Mouse (Mus musculus) c-Kit-positive CD71-negative TER-119-negative erythroid progenitor cells, embryonic 14.5 days (primary cell): ENCODE data around the gene Scaf8.

Source experiments
- DNase-seq: peaks from one replicate; pipeline ENCODE4 v3.0.0-alpha.2; 2013; ENCODE audit warnings: low read depth

The Scaf8 gene

DNA sequence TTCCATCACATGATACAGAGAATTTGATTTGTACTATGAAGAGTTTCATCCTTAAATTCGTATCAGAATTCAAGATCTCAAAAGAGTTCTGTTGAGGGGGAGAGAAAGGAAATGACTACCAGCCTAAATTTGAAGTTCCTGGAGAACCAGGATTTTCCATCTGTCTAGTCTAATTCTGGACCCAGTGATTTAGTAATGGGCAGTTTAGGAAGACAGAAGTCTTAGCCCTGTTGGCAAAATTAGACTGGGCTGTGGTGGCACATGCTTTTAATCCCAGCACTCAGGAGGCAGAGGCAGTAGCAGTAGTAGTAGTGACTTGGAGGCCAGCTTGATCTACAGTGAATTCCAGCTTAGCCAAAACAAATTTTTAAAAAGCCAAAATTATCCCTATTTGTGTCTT, 93.7 kb downstream of the Scaf8 start:
- DNase-seq = no peak

DNA sequence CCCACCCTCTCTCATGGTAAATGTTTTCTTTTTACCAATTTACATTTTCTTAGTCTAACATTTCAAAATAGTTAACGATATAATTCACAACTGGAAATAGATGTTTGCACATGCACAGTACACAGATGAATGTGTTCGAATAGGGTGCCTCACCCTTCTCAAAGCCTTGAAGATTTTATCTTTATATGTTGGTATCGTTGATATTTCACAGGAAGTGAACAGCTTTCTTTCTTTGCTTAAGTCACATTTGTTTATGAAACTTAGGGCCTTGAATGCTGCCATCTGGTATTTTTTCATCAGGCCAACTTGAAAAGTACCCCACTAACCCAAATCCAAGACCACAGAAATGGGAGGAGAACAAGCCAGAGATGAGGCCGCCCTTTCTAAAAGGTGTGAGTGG, 94.8 kb downstream of the Scaf8 start:
- no peak for DNase-seq

DNA sequence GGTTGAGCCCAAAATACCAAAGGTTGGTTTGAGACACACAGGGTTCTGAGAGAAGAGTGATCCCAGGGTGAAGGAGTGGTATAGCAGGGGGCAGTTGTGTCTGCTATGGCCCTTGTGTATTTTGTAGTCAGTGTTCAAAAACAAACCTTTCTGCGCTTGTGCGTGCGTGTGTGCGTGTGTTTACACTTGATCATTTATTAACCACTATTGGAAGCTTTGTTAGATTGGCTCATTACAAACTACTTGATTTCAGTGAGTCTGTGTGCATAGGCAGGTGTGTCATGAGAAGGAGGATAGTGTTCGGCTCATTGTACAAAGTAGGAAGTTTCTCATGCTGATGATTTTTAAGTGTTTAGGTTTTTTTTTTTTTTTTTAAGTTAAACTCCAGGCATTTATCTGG, 95.4 kb downstream of the Scaf8 start:
- DNase-seq = no peak

DNA sequence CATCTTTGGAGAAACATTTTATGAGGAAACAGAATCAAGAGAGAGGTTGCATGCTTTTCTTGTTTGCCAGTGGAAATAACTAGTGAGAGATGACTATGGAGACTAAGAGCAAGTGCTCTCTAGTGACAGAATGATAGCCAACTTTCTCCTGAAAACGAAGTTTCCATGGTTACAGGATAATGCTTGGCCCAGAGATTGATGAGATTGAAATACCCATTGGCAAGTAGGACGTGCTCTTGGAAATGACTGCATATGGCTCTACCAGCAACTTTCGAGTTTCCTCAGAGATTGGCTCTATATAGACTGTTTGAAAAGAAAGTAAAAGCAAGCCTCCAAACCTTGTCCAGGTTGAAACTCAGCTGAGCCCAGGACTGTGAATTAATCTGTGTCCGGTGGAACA, 97.3 kb downstream of the Scaf8 start:
- DNase-seq = no peak

DNA sequence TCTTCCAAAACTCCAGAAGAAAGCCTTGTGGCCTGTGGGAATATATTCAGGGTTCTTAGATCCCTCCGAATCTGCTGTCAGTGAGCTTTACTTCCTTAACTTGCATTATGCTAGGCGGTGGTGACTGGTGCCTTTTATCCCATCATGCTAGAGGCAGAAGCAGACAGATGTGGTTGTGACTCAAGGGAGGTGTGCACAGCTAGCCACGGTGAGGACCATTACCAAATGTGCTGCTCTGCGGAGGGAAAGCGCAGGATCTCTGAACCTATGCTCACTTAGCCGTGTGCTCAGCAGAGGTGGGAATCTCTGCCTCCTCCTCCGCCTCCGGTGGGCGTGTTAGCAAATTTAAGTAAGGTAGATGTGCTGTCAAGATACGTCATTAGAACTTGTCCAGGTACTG, 98.1 kb downstream of the Scaf8 start:
- no peak for DNase-seq

DNA sequence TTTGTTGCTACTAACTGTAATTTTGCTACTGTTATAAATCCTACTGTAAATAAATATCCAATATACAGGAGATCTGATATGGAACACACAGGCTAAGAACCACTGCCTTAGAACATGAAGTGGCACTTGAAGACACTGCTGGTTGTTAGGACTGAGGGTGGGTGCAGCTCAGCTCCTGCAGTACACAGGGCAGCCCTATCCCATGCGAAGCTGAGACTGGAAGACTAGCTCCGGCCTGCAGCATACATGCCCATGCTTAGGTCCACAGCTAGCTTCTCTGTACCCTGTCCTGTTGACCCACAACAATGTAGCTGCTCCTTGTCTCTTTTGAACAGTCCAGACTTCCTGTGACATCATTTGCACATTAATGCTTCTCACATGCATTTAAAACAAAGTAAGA, 100.1 kb downstream of the Scaf8 start:
- DNase-seq = no peak

DNA sequence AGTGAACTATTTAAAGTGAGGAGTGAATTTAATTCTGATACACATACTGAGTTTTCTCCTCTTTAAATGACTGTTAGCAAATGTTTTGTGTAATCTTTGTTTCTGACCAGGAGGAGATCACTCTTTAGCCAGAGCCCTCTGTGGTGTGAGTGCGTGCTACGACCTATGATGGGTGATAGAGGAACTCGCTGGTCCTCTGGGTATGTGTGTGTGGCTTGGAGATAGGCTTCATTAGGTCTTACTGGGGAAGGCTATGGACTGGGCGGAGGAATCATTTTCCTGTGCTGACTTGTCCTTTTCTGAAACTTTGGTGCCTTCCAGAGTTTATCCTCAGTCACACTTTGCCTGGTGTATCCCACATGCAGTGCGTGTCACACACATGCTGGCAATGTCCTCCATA, 102.3 kb downstream of the Scaf8 start:
- no peak for DNase-seq

DNA sequence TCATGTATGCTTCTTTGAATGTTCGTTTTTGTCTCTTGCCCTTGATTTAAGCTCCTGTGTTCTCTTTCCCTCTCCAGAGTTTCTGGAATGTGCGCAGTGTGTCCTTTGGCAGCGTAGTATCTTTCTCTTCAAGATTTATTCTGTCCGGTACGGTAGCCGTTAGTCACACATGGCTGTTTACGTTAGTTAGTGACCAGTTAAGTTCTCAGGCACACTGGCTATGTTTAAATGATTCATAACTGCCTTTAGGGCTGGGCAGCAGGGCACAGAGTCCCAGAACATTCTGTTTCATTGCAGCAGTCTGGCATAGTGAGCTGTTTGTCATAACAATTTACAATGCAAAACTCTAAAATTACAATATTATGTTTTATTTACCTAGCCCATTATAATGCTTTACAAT, 103.6 kb downstream of the Scaf8 start:
- no peak for DNase-seq

DNA sequence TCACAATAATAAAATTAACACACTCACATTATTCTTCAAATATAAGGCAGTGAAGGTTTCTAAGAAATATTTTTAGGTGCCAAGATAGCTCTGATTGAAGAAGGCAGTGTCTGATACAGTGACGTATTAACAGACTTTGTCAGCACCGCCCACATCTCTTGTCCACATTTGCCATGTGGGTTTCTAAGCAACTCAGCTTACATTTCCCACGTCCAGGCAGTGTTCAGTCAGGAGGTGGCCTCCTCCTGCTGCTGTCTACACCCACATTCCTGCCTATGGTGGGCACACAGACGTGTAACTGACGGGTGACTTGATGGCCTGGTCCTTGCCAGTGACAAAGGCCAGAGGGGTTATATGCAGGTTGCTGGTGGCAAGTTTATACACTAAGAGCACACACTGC, 104.1 kb downstream of the Scaf8 start:
- no peak for DNase-seq

DNA sequence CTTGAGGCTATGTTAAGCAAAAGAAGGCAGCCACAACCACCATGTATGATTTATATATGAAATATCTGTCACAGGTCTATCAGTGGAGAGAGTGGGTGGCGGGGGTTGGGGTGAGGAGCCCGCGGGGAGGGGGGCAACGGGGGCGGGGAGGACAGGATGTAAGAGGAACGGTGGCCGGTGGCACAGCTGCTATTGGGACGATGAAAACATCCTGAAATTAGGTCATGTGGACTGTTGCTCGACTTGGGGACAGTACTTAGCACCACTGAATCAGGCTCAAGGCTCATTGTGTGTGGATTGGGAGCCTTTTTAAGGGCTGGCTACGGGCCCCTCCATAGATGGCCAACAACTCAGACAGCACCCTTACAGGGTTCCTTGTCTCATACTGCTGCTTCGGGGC, 105.4 kb downstream of the Scaf8 start:
- no peak for DNase-seq

DNA sequence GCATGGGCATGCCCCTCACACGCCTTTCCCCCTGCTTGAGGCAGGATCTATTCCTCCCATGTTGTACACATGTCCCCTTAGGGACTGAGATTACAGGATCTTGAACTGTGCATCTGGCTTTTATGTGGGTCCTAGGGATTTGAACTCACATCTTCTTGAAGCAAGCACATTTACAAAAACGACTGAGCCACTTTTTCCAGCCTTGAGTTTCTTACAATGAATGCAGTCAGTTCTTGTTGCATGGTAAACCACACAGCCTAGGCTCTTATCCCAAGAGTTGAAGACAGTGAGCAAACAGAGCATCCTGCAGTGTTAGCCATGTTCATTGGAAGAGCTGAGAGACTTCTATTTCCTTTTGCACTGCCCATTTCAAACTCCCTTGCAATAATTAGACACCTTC, 108.3 kb downstream of the Scaf8 start:
- no peak for DNase-seq

DNA sequence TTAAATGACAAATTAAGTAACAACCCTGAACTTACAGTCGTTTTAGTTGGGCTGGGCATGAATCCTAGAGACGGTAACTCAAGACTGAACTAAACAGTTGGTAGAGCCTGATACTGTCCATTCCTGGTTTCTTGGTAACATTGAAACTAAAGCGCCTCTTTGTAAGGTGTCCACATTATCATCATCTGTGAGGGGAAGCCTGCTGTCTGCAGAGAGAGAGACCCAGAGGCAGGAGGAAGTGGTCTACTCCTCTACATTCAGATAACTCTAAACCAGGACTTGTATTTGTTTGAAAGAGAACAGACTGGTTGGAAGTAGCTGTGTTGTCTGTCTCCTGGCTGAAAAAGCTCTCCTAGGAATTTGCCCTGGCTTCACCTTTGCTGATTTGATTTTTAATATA, 108.9 kb downstream of the Scaf8 start:
- no peak for DNase-seq

DNA sequence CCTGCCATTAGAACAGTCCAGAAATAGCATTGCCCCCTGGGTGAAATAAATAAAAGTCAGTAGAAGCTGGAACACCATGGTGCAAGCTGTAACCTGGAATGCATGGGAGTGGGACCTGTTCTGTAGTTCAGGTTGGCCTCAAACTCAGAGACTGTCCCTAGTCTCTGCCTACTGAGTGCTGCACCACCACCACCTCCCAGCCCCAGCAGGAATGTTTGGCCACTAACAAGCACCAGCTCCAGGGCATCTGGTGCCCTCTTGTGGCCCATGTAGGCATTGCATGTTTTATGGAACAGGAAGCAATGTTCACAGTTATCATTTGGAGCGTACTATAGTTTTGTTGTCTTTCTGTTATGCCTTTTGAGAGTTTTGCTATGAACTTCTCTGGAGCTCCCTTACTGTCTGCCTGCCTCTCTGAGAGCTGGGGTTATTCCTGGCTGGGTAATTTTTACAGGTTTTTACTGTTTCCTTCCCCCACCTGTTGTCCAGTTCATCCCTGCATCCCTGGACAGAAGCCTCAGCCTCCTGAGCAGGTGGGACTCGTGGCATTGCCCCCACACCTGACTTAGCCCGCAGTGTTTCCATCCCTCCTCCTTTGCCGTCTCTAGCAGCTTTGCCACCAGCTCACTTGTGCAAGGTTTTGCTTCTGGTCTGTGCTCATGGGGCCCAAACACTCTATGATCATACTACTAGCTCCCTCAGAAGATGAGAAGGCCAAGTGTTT, 109.8 kb downstream of the Scaf8 start:
- peak; percentile 86 for DNase-seq

DNA sequence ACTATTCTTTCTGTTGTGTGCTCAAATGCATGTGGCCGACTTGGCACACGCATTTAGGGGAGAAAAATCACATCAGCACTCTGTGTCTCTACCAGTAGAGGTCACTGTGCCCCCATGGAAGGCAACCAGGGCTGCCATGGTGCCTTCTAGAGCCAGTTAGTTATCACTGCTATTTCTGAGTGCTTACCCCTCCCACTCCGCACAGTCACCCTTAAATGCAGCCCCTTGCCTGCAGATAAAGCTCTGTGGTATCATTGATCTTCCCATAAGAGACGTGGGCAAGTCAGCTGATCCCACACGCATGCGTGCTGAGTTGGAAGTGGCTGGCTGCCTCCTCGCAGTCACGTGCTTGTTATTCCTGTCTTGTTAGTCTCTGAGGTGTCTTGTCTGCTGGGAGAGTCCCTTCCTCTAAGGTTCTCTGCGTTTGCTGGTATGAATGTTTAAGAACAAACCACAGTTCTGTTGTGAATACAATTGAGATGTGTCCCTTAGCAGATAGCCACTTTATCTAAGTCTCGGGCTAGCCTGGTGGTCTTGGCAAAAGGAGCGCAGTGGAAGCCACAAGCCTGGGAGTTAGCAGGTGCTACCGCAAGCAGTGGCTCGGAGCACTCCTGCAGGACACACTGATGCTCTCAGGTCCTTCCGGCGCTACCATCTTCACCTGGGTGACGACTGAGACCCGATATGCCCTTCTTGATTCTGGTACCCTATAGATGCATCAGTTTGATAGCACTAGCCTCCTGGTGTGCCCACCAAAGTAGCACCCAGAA, 115.6 kb downstream of the Scaf8 start:
- DNase-seq = peak; percentile 47

DNA sequence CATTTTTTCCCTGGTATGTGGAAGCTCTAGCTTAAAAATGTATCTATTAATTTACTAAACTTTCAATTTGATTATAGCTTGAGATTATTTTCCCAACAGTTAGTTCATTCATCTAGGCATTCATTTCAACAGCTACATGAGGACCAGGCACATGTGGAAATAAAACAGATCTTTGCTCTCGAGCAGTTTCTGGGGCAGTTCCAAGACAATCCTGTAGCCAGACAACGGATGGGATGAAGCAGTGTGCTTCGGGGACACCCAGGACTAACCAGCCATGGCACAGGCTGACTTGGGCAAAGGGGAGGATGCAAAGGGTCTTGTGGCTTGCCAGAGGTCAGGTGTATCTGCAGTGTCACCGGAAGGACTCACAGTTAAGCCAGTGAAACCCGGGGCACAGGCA, 117.9 kb downstream of the Scaf8 start:
- no peak for DNase-seq

DNA sequence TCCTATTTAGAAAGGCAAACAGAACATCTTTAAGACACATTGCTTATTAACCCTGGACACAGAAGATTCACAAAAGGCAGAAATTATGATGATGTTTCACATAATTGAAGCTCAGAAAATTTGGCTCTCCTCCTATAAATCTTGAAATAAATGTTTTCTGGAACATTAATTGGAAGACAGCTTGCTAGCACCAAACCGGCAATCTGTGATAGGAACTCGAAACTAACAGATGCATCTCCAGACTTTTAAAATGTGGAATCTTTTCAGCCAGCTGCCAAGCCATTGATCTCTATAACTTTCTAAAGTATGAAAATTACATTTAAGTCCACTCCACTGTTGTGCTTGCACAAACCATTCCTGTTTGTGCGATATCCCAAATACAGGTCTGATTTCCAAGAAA, 128.9 kb downstream of the Scaf8 start:
- DNase-seq = no peak

DNA sequence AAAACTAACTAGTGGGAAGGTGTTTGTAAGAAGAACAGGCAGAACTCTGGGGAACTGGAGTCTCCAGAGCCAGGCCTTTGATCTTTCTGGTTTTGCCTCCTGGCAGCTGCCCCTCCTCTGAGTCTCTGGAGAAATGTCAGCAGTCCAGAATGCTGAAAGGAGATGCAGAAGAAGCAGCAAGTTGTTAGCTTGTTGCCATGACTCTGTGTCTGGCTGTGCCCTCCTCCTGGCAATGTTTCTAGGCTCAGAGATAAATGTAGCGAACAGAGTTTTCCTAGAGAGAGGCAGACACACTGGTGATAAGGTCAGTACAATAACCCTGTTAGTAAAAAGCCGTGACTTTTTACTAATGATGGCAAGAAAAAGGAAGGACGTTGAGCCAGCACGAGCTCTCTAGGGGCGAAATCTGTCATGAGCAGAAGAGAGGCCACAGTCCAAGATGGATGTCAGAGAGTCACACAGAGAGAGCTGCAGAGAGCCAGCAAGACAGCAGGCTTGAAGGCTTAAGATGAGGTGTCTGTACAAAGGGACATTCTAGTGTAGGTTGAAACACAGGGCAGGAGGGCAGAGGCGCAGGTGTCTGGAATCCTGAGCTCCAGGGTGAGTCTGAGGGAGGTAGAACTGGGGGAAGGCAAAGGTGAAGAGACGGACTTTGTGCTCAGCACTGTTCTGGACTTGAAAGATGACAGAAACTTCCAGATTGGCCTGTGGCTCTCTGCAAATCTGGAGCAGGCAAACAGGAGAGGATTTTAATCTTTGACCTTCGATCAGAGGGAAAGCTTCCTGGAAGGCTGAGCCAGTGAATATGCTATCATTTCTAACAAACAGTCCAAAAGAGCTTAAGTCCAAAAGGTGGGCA, 130.3 kb downstream of the Scaf8 start:
- DNase-seq = no peak

DNA sequence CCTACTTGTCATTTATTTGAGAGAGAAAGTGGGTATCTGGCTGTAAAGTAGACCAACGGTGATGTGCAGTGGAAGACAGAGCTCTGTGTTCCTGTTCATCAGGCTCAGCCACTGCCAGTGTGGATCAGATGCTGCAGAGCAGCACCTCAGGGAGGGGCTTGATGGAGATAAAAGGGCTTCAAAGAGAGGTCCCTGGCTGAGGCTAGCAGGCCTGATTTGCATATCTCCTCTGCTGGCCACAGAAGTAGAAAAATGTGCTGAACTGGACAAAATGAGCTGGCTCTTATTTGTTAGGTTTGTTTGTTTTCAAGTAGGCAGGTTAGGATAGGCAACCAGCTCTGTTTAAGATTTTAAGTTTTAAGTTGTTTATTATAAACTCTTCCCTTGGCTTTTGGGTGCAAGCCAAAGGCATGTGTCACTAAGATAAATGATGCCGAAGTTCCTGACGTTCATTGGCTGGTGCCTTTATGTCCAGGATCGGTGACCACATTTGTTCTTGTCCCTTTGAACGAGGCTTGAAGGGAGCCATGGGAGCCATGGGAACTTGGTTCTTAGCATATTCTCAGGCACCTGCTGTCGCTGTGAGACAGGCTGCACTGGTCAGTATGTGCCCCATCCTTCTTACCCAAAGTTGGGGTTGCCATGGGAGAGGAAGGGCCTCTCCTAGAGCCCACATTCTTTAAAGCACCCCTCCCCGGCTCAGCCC, 132.0 kb downstream of the Scaf8 start:
- DNase-seq = no peak
